Mouse (Mus musculus) megakaryocyte, adult 5-6 weeks (primary cell): ENCODE measurements around the gene Heatr9. TPM values are rescaled to one million over a fixed set of nuclear protein-coding genes. Genes with fewer than 3 reads are reported as not detected.
"Not testable (repeated sequence)": the region's sequence is repeated elsewhere in the genome, so short reads cannot be mapped to it uniquely, and the experiment has no call there.

Source experiments
- ATAC-seq: 2 replicates; pipeline ENCODE4 v1.8.0; 2016; ENCODE audit warnings: mild to moderate bottlenecking, inconsistent platforms; ENCODE audit not compliant: poor library complexity, severe bottlenecking
- total RNA-seq, 2 experiments: library from RNA; stranded (forward) in 1 of 2; stranded (reverse) in 1 of 2; fragments of 153-499, 151-499 nt in 1 of 2; fragments of 221-1000, 200-1000 nt in 1 of 2; gene quantifications; 2 replicates each; pipeline versions ENCODE4 v1.2.3 to v1.2.4; 2015 to 2017

Gene Heatr9
- total RNA-seq (2015) (not detected in 2 replicates), total RNA-seq (2017) (not detected in 2 replicates)

- ATAC-seq: no peak
Measured at GRCm38 (mm10) chr11:83522075-83522474, at the start of gene Heatr9. Gene Heatr9, minus strand, starts transcription at chr11:83522175.

- peak; percentile 30 for ATAC-seq
Measured at GRCm38 (mm10) chr11:83570189-83570588, 48.2 kb upstream of the Heatr9 start.

- ATAC-seq: peak; percentile 51
Measured at GRCm38 (mm10) chr11:83569249-83569648, 47.3 kb upstream of the Heatr9 start.

GRCm38 (mm10) chr11:83568786-83569185 is 46.8 kb upstream of the Heatr9 start:
- no peak for ATAC-seq

- no peak for ATAC-seq
Measured at GRCm38 (mm10) chr11:83568061-83568460, 46.1 kb upstream of the Heatr9 start.

- ATAC-seq: no peak
Measured at GRCm38 (mm10) chr11:83567311-83567710, 45.3 kb upstream of the Heatr9 start.

- ATAC-seq: no peak
Measured at GRCm38 (mm10) chr11:83566617-83567016, 44.6 kb upstream of the Heatr9 start.

GRCm38 (mm10) chr11:83563754-83564153 is 41.8 kb upstream of the Heatr9 start:
- ATAC-seq: no peak

- ATAC-seq: no peak
Measured at GRCm38 (mm10) chr11:83562311-83562887, 40.4 kb upstream of the Heatr9 start.

- ATAC-seq: peak; percentile 95
Measured at GRCm38 (mm10) chr11:83560405-83560804, 38.4 kb upstream of the Heatr9 start.

GRCm38 (mm10) chr11:83557074-83557473 is 35.1 kb upstream of the Heatr9 start:
- ATAC-seq: no peak

- peak; percentile 55 for ATAC-seq
Measured at GRCm38 (mm10) chr11:83556085-83556781, 34.3 kb upstream of the Heatr9 start.

- no peak for ATAC-seq
Measured at GRCm38 (mm10) chr11:83551668-83552067, 29.7 kb upstream of the Heatr9 start.

GRCm38 (mm10) chr11:83551037-83551436 is 29.1 kb upstream of the Heatr9 start:
- ATAC-seq: not testable (repeated sequence)

GRCm38 (mm10) chr11:83550186-83550632 is 28.2 kb upstream of the Heatr9 start:
- ATAC-seq: peak; percentile 85

GRCm38 (mm10) chr11:83544214-83544613 is 22.2 kb upstream of the Heatr9 start:
- peak; percentile 88 for ATAC-seq

- ATAC-seq: no peak
Measured at GRCm38 (mm10) chr11:83541415-83541814, 19.4 kb upstream of the Heatr9 start.

GRCm38 (mm10) chr11:83540931-83541330 is 19.0 kb upstream of the Heatr9 start:
- ATAC-seq: peak; percentile 51

- ATAC-seq: no peak
Measured at GRCm38 (mm10) chr11:83538705-83539314, 16.8 kb upstream of the Heatr9 start.

GRCm38 (mm10) chr11:83536831-83537230 is 14.9 kb upstream of the Heatr9 start:
- no peak for ATAC-seq

GRCm38 (mm10) chr11:83534609-83535423 is 12.8 kb upstream of the Heatr9 start:
- peak; percentile 42 for ATAC-seq
